Mouse (Mus musculus) granulocyte monocyte progenitor cell, adult 5-6 weeks (primary cell): ENCODE measurements around the gene Fignl2. TPM values are rescaled to one million over a fixed set of nuclear protein-coding genes. Genes with fewer than 3 reads are reported as not detected.
A peak's percentile ranks its signal among the peaks of the same experiment; 100 is the strongest.

Experiments
- ATAC-seq: replicated peaks from 2 replicates; pipeline ENCODE4 v1.8.0; 2016; ENCODE audit warnings: mild to moderate bottlenecking, moderate TSS enrichment, inconsistent platforms; ENCODE audit not compliant: poor library complexity, severe bottlenecking
- total RNA-seq, 2 experiments: library from RNA; stranded (forward) in 1 of 2; stranded (reverse) in 1 of 2; fragments of 200-712, 200-1000 nt in 1 of 2; fragments of >200 nt in 1 of 2; fragmentation: Nextera tagmentation in 1 of 2; gene quantifications; 2 replicates each; pipeline ENCODE4 v1.2.3; 2014 to 2017

The Fignl2 gene
- total RNA-seq, 2 experiments from 2014 or later = not detected

DNA sequence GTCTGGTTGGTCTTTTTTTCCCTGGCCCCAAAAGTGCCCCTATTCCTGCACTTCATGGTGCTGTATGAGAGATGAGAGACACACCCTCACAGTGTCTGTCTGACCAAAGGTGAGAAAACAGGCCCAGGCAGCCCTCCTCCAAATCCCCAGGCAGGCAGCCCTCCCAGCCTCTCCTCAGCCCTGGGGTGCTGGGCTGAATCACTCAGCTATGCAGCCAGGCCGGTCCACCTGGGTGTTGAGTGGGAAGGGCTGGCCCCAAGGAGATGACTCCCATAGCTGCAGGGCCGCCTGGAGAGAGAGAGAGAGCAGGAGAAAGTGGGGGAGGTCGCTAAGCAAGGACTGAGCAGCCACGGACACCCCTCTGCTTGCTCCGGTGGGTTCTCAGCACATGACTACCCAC is 7.6 kb downstream of the Fignl2 start:
- no peak for ATAC-seq

DNA sequence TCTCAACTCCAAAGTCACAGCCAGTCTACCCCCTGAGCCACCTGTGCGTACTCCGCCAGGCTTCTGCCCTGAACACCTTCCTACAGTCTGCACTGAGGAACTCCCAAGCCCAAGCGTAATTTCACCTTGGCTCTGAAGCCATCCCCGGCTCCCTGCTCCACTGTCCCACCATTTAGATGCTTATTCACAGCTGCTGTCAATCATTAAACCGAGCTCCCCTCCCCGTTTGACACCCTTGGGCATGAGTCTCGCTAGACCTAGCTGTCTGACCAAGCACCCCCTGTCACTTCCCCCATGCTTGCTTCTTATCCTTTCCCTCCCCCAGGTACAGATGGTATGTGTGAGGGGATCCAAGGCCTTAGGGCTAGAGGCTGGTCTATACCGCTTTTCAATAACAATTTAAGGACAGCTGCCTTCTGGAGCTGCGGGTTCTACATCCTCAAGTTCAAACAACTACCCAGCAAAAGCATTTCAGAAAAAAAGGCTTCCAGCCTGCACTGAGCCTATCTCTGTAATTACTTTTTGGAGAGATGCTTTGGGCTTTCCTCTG is 8.7 kb downstream of the Fignl2 start:
- no peak for ATAC-seq

GRCm38 (mm10) chr15:101068671-101069070 is 9.7 kb downstream of the Fignl2 start:
- no peak for ATAC-seq

GRCm38 (mm10) chr15:101068029-101068428 is 10.3 kb downstream of the Fignl2 start:
- ATAC-seq = no peak

- ATAC-seq = no peak
Observed at GRCm38 (mm10) chr15:101066920-101067696, 11.3 kb downstream of the Fignl2 start.

DNA sequence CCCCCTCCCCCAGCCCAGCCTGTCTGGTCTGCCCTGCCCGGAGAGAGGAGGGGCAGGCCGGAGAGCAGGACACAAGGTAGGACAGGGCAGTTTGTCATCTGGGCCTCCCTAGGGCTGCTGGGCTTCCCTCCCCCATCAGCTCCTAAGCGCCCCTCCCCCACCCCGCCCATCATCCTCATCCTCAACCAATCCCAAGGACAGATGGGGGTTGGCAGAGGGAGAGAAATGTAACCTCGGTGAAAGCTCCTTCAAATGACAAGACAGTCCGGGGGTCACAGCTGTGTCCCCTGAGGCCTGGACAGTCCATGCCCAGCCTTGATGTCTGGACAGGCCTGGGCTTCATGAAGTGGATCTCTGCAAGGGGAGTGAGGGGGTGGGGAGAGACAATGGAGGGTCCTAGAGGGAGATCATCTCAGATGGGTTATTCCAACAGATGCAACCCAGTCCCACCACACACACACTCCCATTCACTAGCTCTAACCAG is 12.0 kb downstream of the Fignl2 start:
- no peak for ATAC-seq

GRCm38 (mm10) chr15:101065069-101065468 is 13.3 kb downstream of the Fignl2 start:
- ATAC-seq = no peak

DNA sequence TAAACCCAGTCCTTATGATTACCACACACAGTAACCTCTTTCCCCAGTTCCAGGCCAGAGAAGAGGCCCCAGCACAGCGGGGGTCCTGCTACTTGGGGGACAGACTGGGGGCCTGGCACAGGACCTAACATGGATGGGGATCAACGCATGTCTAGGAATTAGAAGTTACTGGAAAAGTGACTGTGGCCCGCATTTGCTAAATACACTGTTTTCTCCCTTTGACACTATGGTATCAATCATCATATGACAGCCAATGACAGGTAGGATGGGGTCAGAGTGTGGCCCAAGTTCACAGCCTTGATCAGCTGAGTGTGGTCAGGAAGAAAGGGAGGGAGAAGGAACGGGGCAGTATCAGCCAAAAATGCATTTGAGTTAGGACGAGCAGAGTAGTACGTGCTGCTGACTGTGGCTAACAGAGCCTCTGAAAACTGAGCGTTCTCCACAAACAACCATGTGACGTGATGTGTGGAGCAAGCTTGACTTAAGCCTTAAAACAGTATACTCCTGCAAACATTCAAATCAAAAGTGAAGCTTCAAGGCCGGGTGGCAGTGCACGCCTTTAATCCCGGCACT is 18.0 kb downstream of the Fignl2 start:
- no peak for ATAC-seq

DNA sequence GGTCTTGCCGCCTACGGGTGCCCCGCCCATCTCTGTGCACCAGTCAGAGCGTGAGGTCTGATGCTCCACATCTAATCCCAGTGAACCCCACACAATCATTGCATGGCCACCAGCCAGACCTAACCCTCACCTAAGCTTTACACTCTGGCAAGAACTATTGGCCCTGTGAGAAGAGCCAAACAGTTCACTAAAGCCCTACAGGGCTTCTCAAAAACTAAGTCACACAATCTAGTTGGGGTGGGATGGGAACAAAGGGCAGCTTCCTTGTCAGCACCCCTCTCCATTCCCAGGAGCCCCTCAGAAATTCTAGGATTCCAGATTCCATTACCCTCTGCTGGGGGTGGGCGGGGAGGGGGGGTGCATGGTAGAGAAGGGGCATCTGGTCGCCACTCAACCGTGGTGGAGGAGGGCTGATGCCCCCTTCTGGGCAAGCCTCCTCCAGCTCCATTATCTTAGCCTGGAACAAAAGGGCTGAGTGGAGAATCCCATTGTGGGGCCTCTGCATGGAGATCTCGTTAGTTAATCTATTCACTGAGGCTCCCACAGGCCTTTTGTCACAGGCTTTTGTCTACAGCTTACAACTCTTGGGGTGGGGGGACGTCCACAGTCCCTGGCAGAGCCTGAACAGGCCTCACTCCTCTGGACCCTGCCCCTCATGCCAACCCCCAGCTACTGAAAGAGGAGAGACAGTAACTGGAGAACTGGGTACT is 18.6 kb downstream of the Fignl2 start:
- ATAC-seq = no peak

DNA sequence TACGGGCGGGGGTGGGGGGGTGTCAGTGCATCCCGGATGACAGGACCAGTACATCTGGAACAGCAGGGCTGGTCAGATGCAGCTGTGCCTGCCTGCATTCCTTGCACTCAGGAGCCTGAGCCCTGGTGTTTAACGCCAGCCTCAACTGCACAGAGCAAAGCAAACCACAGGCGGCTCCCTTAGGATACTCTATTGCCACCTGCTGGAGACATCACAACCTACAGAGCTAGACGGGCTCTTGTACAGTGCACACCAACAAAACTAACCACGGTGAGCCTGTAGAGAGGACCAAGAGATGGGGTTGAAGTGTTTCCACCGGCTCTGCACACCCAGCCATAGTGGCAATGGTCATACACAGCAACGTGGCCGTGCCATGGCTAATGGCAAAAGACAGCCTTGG is 22.1 kb downstream of the Fignl2 start:
- ATAC-seq = peak; percentile 83

GRCm38 (mm10) chr15:101054541-101054940 is 23.8 kb downstream of the Fignl2 start:
- ATAC-seq = no peak

DNA sequence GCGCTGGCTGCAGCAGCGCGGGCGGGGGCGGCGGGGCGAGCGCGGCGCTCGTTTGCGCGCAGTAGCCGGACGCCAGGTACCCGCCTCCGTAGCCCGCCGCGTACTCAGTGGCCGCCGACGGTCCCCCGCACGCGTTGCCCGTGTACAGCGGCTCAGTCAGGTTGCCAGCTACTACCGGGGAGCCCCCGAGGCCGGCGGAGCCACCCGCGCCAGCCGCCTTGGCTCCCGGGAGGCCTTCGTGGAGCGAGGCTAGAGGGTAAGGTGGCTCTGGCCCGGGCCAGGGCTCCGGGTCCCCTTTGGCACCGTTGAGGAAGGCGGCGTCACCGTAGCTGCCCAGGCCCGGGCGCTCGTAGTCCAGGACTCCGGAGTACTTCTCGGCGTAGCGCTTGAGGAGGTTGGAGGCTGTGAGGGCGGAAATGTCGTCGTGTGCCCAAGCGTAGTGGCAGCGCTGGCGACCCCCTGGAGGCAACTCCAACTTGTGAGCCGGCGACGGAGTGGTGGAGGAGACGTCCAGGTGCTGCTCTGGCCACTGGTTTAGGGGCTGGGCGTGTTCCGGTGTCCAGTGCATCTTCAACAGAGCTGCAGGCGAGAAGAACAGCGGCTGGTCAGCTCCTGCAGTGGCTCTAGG is 24.4 kb downstream of the Fignl2 start:
- 0 out of 2 replicates have a peak, but pooled peaks have one; percentile 9 for ATAC-seq

DNA sequence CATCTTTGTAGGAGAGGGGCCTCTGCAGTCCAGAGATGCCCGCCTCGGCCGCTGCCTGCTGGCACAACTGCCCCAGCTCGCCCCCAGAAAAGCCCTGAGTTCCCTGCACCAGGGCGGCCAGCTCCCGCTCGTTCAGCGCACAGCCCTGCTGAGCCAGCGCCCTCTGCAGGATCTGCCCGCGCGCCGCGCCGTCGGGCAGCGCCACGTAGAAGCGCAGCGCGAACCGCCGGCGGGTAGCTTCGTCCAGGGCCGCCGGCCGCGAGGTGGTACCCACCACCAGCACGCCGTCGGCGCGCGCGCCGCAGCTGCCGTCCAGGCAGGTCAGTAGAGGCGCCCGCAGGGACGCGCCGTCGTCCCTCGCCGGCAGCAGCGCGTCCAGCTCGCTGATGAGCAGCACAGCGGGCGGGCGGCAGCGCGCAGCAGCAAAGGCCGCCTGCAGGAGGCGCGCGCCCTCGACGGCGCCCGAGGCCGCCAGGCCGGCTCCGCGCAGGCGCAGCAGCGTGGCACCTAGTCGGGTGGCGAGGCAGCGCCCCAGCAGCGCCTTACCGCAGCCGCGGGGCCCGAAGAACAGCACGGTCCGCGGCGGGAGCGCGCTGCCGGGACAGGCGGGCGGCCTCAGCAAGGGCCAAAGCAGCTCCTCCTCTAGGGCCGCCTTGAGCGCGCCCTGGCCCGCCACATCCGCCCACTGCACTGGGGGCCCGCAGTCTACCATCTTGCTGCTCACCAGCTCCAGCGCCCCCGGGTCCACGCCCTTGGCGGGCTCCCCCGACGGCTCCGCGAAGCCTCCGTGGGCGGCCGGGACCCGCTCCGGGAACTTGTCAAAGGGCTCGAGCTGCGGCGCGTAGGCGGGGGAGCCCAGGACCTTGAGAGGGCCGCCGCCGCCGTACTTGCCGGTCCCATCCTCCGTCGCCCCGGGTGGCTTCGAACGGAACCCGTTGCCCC is 25.5 kb downstream of the Fignl2 start:
- ATAC-seq = no peak

DNA sequence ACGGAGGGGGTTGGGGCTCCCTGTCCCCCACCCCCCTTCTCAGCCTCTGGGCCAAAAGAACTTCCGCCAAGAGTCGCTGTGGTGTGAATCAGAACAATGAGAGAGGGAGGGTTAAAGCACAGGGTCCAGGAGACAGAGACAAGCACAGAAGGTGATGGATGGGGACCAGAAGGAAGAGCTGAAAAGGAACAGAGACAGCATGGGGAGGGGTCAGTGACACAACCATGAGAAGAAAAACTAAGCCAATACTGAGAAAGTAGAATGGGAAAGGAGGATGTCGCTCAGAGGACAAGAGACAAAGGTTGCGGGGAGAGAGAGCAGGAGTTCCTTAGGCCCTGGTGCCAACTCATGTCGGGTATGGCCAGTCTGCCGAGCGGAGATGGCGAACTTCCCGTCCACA is 26.5 kb downstream of the Fignl2 start:
- no peak for ATAC-seq

GRCm38 (mm10) chr15:101048338-101048896 is 29.9 kb downstream of the Fignl2 start:
- no peak for ATAC-seq

GRCm38 (mm10) chr15:101047194-101047555 is 31.2 kb downstream of the Fignl2 start, which contains the start of gene Gm47841:
Gene Gm47841, minus strand, starts transcription at chr15:101047397.
- ATAC-seq = peak; percentile 38

DNA sequence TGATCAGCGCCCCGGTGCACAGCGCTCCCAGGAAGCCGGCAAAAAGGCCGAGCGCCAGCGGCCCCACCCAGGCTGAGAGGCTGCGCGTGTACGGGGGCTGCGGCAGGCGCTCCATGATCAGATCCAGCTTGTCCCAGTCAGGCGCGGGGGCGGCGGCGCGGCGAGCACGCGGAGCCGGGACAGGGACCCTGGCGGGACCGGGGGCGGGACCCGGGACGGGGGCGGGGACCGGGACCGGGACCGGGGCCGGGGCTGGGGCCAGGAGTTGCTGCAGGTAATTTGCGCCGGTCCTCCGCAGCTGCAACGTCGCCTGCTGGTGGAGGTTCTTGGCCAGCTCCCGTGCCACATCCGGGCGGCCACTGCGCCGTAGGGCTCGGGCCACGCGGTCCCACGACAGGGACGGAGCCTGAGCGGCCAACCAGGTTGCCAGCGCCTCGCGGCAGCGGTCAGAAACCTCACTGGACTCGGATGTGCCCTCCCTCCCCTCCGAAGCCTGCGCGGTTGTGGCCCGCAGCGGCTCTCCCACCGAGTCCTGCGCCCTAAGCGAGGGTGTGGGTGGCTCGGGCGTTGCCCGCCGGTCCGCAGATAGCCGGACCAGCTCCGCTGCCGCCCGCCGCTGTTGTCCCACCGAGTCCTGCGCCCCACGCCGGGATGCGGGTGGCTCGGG is 31.7 kb downstream of the Fignl2 start:
- ATAC-seq = peak; percentile 24; the same call in 1 of the 2 replicates

- ATAC-seq = no peak
Observed at GRCm38 (mm10) chr15:101046039-101046526, 32.3 kb downstream of the Fignl2 start.
